Mouse (Mus musculus): Measurements from ENCODE around the gene Creb3l2. TPM values are rescaled to one million over a fixed set of nuclear protein-coding genes. Genes with fewer than 3 reads are reported as not detected.

Creb3l2 gene
- polyA plus RNA-seq, 1 experiment from 2014 or later = 20.8 TPM

DNA sequence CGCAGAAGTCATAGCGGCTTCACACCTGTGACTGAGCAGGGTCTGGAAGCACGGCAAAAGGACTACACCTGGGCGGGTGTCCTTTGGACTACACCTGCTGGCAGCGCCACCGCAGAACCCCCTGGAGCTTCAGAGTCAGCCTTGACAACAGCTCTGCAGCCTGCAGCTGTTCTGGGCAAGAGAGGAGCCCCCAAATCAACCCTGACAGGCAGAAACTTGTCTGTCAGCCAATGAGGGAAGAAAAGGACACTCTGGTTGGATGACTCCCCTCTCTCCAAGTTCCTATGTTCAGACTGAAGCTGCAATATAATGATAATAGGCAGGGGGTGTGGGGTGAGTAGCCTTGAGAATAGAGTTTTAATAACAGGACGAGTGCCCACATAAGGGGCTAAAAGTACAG is 105.6 kb downstream of the Creb3l2 start:
- no peak for TF ChIP-seq CTCF (IDR thresholded peaks at IDR 0.05; ENCODE audit: low read depth)
- H3K4me1 ChIP-seq (replicated peaks; ENCODE audit: insufficient read depth, low read length) = no peaks in the 10 kb centered on the region
- 72% methylated on average over 7 of the region's 7 CpGs for WGBS
- H3K9ac ChIP-seq (ENCODE audit: low read depth, low read length) = no peak overlapping the region
- H3K27ac ChIP-seq = peak overlapping the region; percentile 16; the same call in 1 of the 2 replicates
- ATAC-seq (replicated peaks; ENCODE audit: low FRiP score, low read depth) = no peak
- no peak overlapping the region for H3K4me2 ChIP-seq (ENCODE audit: low read length)
- DNase-seq (ENCODE audit: low spot score) = no peak
- H3K4me3 ChIP-seq (replicated peaks; ENCODE audit: low read depth, low read length) = no peak overlapping the region
- peaks cover 49% of the 10 kb centered on the region for H3K36me3 ChIP-seq (ENCODE audit: insufficient read depth, low read length)
- no peaks in the 10 kb centered on the region for H3K27me3 ChIP-seq (ENCODE audit: insufficient read depth, low read length)
- no peaks in the 10 kb centered on the region for H3K9me3 ChIP-seq (replicated peaks; ENCODE audit: low read length)

DNA sequence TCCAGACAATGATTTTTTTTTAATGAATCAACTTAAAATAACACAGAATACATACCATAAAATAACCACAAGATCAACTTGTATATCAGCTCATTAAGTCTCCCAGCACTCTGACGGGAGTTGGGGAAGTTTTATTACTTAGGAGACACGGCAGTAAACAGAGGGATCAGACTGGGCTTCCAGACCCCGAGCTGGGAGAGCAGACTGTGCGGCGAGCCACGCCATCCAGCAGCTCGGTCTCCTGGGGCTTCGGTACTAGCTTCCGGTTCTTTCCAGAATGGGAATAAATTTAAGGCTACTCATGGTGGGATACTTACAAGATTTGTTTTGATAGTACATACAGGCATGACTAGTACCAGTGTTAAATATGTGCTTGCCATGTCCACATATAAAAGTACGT is 109.1 kb downstream of the Creb3l2 start:
- Histone ChIP-seq H3K27me3 (ENCODE audit: insufficient read depth, low read length) (no peaks in the 10 kb centered on the region), H3K4me3 (replicated peaks; ENCODE audit: low read depth, low read length) (no peak overlapping the region), H3K36me3 (ENCODE audit: insufficient read depth, low read length) (peaks cover 62% of the 10 kb centered on the region), H3K4me1 (replicated peaks; ENCODE audit: insufficient read depth, low read length) (no peaks in the 10 kb centered on the region), H3K4me2 (ENCODE audit: low read length) (no peak overlapping the region), H3K27ac (peak overlapping the region; percentile 51), H3K9ac (ENCODE audit: low read depth, low read length) (no peak overlapping the region), H3K9me3 (replicated peaks; ENCODE audit: low read length) (no peaks in the 10 kb centered on the region)
- ATAC-seq (replicated peaks; ENCODE audit: low FRiP score, low read depth) (no peak; the same call in 1 of the 2 replicates), DNase-seq (ENCODE audit: low spot score) (peak; percentile 87)
- no peak for TF ChIP-seq CTCF (IDR thresholded peaks at IDR 0.05; ENCODE audit: low read depth)
- 34% methylated on average over 10 of the region's 10 CpGs for WGBS

DNA sequence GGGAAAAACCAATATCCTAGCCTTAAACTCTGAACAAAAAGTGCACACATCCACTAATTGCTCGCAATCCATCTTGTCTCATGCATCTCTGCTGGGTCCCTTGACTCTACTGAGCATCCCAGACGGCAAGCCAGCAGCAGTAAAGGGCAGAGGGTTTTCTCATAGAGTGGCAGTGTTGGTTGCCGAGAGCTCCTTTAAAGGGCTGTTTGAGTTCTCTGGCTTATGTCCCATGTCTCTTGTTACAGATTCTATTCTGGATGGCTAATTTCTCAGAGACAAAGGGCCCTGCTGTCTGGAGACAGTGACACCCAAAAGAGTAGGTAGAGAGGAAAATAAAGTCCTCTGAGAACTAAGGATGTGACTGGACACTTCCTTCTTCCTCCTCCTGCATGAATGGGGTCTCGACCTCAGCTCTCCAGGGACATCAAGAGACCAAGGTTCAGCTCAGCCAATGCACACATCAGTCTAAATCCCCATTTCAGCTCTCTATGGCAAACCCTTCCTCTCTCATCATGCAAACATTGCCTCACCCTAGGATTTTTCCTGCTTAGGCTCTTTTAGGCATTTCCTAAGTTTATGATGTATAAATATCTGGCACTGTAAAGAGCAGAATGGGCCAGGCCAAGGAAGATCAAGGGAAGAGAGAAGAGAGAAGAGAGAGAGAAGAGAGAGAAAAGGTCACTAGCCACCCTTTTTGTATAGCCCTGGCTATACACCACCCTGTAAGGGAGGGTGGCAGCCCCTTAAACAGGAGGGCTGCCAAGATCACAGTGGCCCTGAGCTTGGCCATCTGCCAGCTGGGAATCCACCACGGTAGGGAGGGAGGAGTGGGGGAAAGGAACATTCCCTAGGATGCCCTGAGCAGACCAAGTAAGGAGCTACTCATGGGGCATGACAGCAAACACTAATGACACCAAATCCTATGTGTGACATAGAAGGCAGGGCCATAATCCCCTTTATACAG is 111.8 kb downstream of the Creb3l2 start:
- Histone ChIP-seq H3K36me3 (ENCODE audit: insufficient read depth, low read length) (peaks cover 48% of the 10 kb centered on the region), H3K4me3 (replicated peaks; ENCODE audit: low read depth, low read length) (no peak overlapping the region), H3K9me3 (replicated peaks; ENCODE audit: low read length) (no peaks in the 10 kb centered on the region), H3K9ac (ENCODE audit: low read depth, low read length) (no peak overlapping the region), H3K4me1 (replicated peaks; ENCODE audit: insufficient read depth, low read length) (0 out of 2 replicates have a peak, but pooled peaks cover 3% of the 10 kb centered on the region), H3K27me3 (ENCODE audit: insufficient read depth, low read length) (no peaks in the 10 kb centered on the region), H3K27ac (no peak overlapping the region), H3K4me2 (ENCODE audit: low read length) (no peak overlapping the region)
- DNase-seq (ENCODE audit: low spot score) (no peak), ATAC-seq (replicated peaks; ENCODE audit: low FRiP score, low read depth) (peak; percentile 3; the same call in 1 of the 2 replicates)
- TF ChIP-seq CTCF (IDR thresholded peaks at IDR 0.05; ENCODE audit: low read depth) = no peak
- 42% methylated on average over 5 of the region's 5 CpGs for WGBS

DNA sequence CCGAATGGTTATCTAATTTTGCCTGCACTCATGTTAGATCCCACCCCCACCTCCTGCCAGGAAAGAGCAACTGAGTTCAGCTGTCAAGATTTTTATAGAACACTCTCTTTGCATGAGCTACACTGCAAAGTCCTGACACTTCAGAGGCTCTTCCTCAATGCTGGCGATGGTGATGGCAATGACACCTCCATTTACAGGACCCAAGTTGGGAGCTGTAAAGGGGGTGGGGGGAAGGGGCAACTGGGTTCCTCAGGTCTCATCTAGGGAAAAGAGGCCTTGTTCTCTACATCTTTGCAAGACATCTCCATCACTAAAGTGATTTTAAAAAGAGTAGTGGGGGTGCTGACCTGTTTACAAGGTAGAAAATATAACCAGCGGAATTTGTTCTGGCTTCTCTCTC is 112.6 kb downstream of the Creb3l2 start:
- 82% methylated on average over 3 of the region's 3 CpGs for WGBS
- Histone ChIP-seq H3K27ac (no peak overlapping the region), H3K9ac (ENCODE audit: low read depth, low read length) (no peak overlapping the region), H3K36me3 (ENCODE audit: insufficient read depth, low read length) (peaks cover 40% of the 10 kb centered on the region), H3K4me2 (ENCODE audit: low read length) (no peak overlapping the region), H3K27me3 (ENCODE audit: insufficient read depth, low read length) (no peaks in the 10 kb centered on the region), H3K4me3 (replicated peaks; ENCODE audit: low read depth, low read length) (no peak overlapping the region), H3K4me1 (replicated peaks; ENCODE audit: insufficient read depth, low read length) (0 out of 2 replicates have a peak, but pooled peaks cover 3% of the 10 kb centered on the region), H3K9me3 (replicated peaks; ENCODE audit: low read length) (no peaks in the 10 kb centered on the region)
- no peak for TF ChIP-seq CTCF (IDR thresholded peaks at IDR 0.05; ENCODE audit: low read depth)
- DNase-seq (ENCODE audit: low spot score) (no peak), ATAC-seq (replicated peaks; ENCODE audit: low FRiP score, low read depth) (no peak)

DNA sequence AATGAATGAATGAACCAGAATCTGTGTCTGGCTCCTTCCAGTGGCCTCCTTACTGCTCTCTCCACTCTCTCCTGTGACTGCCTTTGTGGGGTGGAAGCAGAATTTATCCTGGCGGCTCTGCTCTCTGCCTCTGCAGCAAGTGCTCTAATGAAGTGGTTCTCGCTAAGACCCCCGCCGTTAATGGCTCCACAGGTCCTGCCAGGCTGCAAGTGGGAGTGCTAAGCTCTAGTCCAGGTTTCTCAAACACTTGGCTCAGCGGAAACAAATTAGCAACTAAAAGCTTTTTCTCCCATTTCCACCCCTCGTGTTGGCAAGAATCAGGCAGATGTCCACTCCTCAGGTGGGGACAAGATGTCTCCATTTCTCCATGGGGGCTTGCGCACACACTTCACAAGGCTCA is 113.3 kb downstream of the Creb3l2 start:
- Histone ChIP-seq H3K27me3 (ENCODE audit: insufficient read depth, low read length) (no peaks in the 10 kb centered on the region), H3K4me2 (ENCODE audit: low read length) (no peak overlapping the region), H3K36me3 (ENCODE audit: insufficient read depth, low read length) (peaks cover 33% of the 10 kb centered on the region), H3K9me3 (replicated peaks; ENCODE audit: low read length) (no peaks in the 10 kb centered on the region), H3K9ac (ENCODE audit: low read depth, low read length) (no peak overlapping the region), H3K27ac (no peak overlapping the region), H3K4me3 (replicated peaks; ENCODE audit: low read depth, low read length) (no peak overlapping the region), H3K4me1 (replicated peaks; ENCODE audit: insufficient read depth, low read length) (0 out of 2 replicates have a peak, but pooled peaks cover 3% of the 10 kb centered on the region)
- no peak for TF ChIP-seq CTCF (IDR thresholded peaks at IDR 0.05; ENCODE audit: low read depth)
- WGBS = 54% methylated on average over 7 of the region's 7 CpGs
- DNase-seq (ENCODE audit: low spot score) = no peak
- ATAC-seq (replicated peaks; ENCODE audit: low FRiP score, low read depth) = no peak

DNA sequence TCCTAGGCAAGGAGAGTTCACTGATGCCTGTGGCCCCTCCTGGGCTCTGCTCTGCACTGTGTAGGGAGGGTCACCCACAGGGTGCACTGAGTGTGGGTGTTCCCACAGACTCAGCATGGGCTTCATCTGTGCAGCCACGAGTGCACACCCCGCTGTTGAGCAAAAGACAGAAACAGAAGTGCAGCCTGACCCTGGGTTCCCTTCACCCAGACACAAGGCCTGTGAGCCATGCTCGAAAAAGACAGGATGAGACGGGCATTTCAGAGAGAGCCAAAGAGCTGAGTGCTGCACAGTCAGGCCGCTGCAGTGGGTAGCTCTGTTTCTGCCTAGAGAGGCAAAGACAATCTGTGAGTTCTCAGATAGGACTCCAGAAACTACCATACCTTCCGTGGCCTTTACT is 114.4 kb downstream of the Creb3l2 start:
- no peak overlapping the region for H3K4me3 ChIP-seq (replicated peaks; ENCODE audit: low read depth, low read length)
- ATAC-seq (replicated peaks; ENCODE audit: low FRiP score, low read depth) (no peak), DNase-seq (ENCODE audit: low spot score) (no peak)
- H3K4me1 ChIP-seq (replicated peaks; ENCODE audit: insufficient read depth, low read length) = 0 out of 2 replicates have a peak, but pooled peaks cover 3% of the 10 kb centered on the region
- H3K4me2 ChIP-seq (ENCODE audit: low read length) = no peak overlapping the region
- no peak for TF ChIP-seq CTCF (IDR thresholded peaks at IDR 0.05; ENCODE audit: low read depth)
- H3K27me3 ChIP-seq (ENCODE audit: insufficient read depth, low read length) = no peaks in the 10 kb centered on the region
- no peak overlapping the region for H3K9ac ChIP-seq (ENCODE audit: low read depth, low read length)
- H3K36me3 ChIP-seq (ENCODE audit: insufficient read depth, low read length) = peaks cover 26% of the 10 kb centered on the region
- 69% methylated on average over 6 of the region's 6 CpGs for WGBS
- no peaks in the 10 kb centered on the region for H3K9me3 ChIP-seq (replicated peaks; ENCODE audit: low read length)
- H3K27ac ChIP-seq = no peak overlapping the region

Data from kidney, postnatal 0 days (tissue).